Mouse (Mus musculus) stomach, embryonic 14.5 days (tissue): Measurements from ENCODE around the gene Plcb1. TPM values are rescaled to one million over a fixed set of nuclear protein-coding genes. Genes with fewer than 3 reads are reported as not detected.

Experiments used
- ATAC-seq: fragments of 200-750 bp; cut with Nextera tagmentation; 2 replicates; pipeline ENCODE4 v1.8.0; 2017; ENCODE audit warnings: low read depth, moderate TSS enrichment; ENCODE audit not compliant: insufficient number of reproducible peaks, insufficient read depth, low FRiP score
- H3K27ac ChIP-seq: fragments of 300-500 bp; sonication (generic); 2 replicates; pipeline ENCODE4 v1.5.1; 2014; ENCODE audit warnings: mild to moderate bottlenecking, low read length, moderate library complexity, mixed read lengths
- H3K27me3 ChIP-seq: fragments of 300-500 bp; sonication (generic); 2 replicates; pipeline ENCODE4 v1.6.1; 2014; ENCODE audit warnings: low read length, control low read depth, mixed read lengths; ENCODE audit not compliant: control insufficient read depth, insufficient read depth
- H3K36me3 ChIP-seq: fragments of 300-500 bp; sonication (generic); 2 replicates; pipeline ENCODE4 v1.6.1; 2014; ENCODE audit warnings: mild to moderate bottlenecking, control low read depth, low read length, moderate library complexity, mixed read lengths; ENCODE audit not compliant: control insufficient read depth, insufficient read depth
- H3K4me1 ChIP-seq: fragments of 300-500 bp; sonication (generic); 2 replicates; pipeline ENCODE4 v1.6.1; 2014; ENCODE audit warnings: low read length, control low read depth, mixed read lengths; ENCODE audit not compliant: control insufficient read depth, insufficient read depth
- H3K4me2 ChIP-seq: fragments of 300-500 bp; sonication (generic); replicated peaks from 2 replicates; pipeline ENCODE4 v1.6.1; 2014; ENCODE audit warnings: low read depth, low read length, control low read depth
- H3K4me3 ChIP-seq: fragments of 300-500 bp; sonication (generic); 2 replicates; pipeline ENCODE4 v1.5.1; 2014; ENCODE audit warnings: low read depth, low read length, control low read depth
- H3K9ac ChIP-seq: fragments of 300-500 bp; sonication (generic); replicated peaks from 2 replicates; pipeline ENCODE4 v1.6.1; 2014; ENCODE audit warnings: low read depth, mild to moderate bottlenecking, control low read depth, low read length, moderate library complexity, mixed read lengths
- H3K9me3 ChIP-seq: fragments of 300-500 bp; sonication (generic); 2 replicates; pipeline ENCODE4 v1.6.1; 2016; ENCODE audit warnings: low read depth, low read length, control low read depth; ENCODE audit not compliant: control insufficient read depth
- WGBS: fragments of 180-500 bp; shearing (Covaris S2); extraction: QIAGEN DNeasy Blood & Tissue Kit; methylation state at CpG from one replicate; pipeline ENCODE4 v1.1.7; 2014; 5-methylcytosine and 5-hydroxymethylcytosine counted together
- polyA plus RNA-seq: library from polyadenylated mRNA; unstranded; fragments of >200 nt; fragmentation: Nextera tagmentation; extraction: Ambion mirVana; gene quantifications from 2 replicates; pipeline ENCODE4 v1.2.1, GENCODE M21; 2014

The Plcb1 gene
- polyA plus RNA-seq, 1 experiment from 2014 or later, result 25.3 TPM

DNA sequence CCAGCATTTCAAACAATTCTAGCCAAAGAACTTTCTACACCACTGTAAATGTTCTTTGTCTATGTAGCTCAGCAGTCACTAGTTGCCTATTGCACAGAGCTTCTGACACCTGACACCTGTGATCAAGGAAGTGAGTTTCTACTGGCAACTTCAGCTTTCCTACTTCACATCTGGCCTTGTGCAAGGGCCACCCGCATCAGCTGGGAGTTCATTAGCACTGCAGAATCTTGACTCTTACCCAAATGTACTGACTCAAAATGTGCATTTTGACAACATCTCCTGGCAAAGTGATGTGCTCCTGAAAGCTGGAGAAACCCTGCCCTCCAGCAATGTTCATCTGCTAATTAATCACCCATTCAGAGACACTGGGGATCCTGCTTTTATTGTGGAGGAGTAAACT, 232.4 kb downstream of the Plcb1 start:
- no peak overlapping the region for H3K9ac ChIP-seq
- H3K9me3 ChIP-seq, result no peaks in the 10 kb centered on the region
- H3K4me3 ChIP-seq, result no peak overlapping the region
- H3K4me1 ChIP-seq, result peaks cover 7% of the 10 kb centered on the region; the same call in 1 of the 2 replicates
- ATAC-seq, result no peak
- WGBS, result 30% methylated on average over 1 of the region's 1 CpGs
- H3K27me3 ChIP-seq, result no peaks in the 10 kb centered on the region
- no peak overlapping the region for H3K27ac ChIP-seq
- H3K4me2 ChIP-seq, result no peak overlapping the region
- H3K36me3 ChIP-seq, result no peaks in the 10 kb centered on the region

DNA sequence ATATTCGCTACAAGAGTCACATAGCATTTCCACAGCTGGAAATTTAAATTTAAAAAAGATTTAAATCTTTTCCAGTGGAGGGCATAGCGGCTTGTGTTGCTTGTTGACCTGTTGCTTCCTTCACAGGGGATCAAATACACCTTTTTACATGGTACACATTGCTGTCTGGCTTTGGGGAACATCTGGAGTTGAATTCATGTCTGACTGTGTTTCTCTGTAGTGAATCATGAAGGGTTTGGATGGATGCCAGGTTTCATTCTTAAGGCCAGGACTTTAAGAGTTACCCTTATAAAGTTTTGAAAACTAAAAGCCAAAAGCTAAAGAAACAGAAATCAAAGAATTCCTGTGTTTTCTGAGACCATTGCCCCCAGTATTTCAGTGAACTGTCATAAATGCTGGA, 232.8 kb downstream of the Plcb1 start:
- Histone ChIP-seq H3K4me3 (no peak overlapping the region), H3K9me3 (no peaks in the 10 kb centered on the region), H3K9ac (no peak overlapping the region), H3K4me1 (peaks cover 7% of the 10 kb centered on the region; the same call in 1 of the 2 replicates), H3K27me3 (no peaks in the 10 kb centered on the region), H3K36me3 (no peaks in the 10 kb centered on the region), H3K27ac (no peak overlapping the region), H3K4me2 (no peak overlapping the region)
- no peak for ATAC-seq
- WGBS, result 63% methylated on average over 2 of the region's 2 CpGs

DNA sequence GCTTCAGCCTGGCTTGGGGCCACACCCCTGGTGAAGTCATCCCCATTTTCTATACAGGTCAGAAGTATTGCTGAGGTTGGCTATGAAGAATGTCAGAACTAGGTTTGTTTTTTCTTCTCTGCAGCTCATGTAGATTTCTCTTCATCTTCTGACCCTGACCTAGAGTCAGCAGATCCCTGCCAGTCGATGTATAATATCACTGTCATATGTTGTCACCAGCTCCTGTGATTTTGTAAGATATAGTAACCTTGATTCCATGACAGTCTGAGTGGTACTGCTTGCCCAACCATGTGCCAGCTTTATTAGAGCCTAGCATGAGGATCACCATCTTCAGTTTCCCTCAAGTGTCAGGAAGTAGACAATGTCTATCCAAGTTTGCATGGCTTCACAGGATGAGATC, 233.7 kb downstream of the Plcb1 start:
- Histone ChIP-seq H3K27ac (no peak overlapping the region), H3K9me3 (no peaks in the 10 kb centered on the region), H3K4me3 (no peak overlapping the region), H3K27me3 (no peaks in the 10 kb centered on the region), H3K36me3 (no peaks in the 10 kb centered on the region), H3K4me2 (no peak overlapping the region), H3K4me1 (peaks cover 7% of the 10 kb centered on the region; the same call in 1 of the 2 replicates), H3K9ac (no peak overlapping the region)
- WGBS, result 85% methylated on average over 1 of the region's 1 CpGs
- ATAC-seq, result no peak

DNA sequence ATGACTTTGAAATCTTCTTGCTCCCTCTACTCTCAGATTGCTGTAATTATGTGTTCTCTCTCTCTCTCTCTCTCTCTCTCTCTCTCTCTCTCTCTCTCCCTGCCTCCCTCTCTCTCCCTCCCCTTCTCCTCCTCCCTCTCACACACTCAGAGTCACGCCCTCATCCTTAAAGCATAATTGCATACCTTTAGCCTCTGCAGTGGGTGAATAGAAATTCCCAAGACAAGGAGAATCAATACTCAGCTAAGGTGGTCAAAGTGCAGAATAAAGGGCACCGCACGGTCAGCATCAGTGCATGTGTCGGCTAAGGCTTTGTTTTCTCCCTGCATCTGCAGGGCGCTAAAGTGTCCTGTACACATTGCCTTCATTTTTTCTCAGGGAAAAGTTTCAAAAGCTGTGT, 243.4 kb downstream of the Plcb1 start:
- H3K4me2 ChIP-seq, result no peak overlapping the region
- ATAC-seq, result peak; percentile 61
- no peak overlapping the region for H3K9ac ChIP-seq
- no peak overlapping the region for H3K4me3 ChIP-seq
- 0 out of 2 replicates have a peak, but pooled peaks cover 7% of the 10 kb centered on the region for H3K4me1 ChIP-seq
- 52% methylated on average over 5 of the region's 5 CpGs for WGBS
- H3K9me3 ChIP-seq, result no peaks in the 10 kb centered on the region
- peak overlapping the region; percentile 48; the same call in 1 of the 2 replicates for H3K27ac ChIP-seq
- H3K27me3 ChIP-seq, result no peaks in the 10 kb centered on the region
- H3K36me3 ChIP-seq, result no peaks in the 10 kb centered on the region

DNA sequence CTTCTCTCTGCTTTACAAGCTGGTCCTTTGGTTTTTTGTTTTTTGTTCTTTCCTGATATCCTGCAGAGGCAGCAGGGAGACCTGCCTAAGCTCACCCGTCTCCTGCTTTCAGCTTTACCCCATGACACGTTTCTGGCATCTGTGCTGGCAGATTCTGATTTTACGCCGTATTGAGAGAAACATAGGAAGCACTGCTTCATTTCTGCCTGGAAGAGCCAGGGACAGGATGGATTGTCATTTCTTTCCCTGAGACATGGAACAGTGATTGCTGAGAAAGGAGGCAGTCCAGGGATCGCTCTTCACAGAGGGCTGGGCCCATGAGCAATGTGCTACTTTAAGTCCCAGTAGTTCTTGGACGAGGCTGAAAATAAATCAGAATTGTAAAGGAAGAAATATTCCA, 243.8 kb downstream of the Plcb1 start:
- H3K4me3 ChIP-seq, result no peak overlapping the region
- WGBS, result 29% methylated on average over 6 of the region's 6 CpGs
- no peaks in the 10 kb centered on the region for H3K9me3 ChIP-seq
- no peak overlapping the region for H3K4me2 ChIP-seq
- peak overlapping the region; percentile 48; the same call in 1 of the 2 replicates for H3K27ac ChIP-seq
- peak; percentile 61; the same call in 1 of the 2 replicates for ATAC-seq
- H3K27me3 ChIP-seq, result no peaks in the 10 kb centered on the region
- H3K36me3 ChIP-seq, result no peaks in the 10 kb centered on the region
- 0 out of 2 replicates have a peak, but pooled peaks cover 7% of the 10 kb centered on the region for H3K4me1 ChIP-seq
- H3K9ac ChIP-seq, result no peak overlapping the region

DNA sequence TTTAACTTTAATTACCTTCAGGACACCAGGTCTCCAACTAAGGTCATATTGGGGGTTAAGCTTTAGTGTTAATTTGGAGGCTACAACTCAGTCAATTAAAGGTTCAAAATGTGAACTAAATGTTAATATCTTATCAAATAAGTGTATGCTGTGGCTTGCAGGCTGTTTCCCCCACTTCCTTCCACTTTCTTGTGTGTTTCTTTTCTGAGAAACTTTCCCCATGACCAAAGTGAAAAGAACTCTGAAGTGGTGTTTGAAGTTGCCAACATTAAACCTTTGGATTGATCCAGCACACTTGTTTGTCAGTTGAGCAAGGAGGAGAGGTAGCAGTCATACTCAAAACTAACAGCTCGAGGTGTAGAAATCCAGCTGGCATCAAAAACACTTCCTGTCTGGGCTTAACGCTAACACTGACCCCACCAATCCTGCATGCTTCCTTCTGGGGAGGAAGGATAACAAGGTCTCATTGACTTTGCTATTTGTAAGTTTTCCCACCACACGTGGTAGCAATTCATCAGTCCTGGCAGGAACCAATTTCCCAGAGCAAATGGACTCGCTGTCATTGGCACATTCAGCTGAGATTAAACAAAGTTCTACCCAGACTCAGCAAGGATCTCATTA, 249.9 kb downstream of the Plcb1 start:
- 10% methylated on average over 4 of the region's 4 CpGs for WGBS
- no peak overlapping the region for H3K4me3 ChIP-seq
- H3K4me1 ChIP-seq, result no peaks in the 10 kb centered on the region

DNA sequence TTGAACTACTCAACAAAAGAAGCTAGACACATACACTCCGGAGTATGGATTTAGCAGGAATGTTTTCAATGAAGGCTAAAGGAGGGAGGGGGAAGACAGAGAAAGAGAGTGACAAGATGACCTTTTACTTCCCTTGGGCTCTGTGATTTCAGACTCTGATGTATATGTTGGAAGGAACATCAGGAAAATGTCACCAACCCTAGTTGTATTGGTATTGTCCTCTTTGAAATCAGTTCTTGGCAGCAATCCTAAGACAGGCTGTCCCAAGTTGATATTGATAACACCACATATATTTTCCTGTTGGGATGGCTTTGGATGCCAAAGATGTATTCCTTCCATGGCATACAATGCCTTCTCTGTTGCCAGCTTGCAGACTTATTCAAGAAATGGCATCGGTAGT, 262.9 kb downstream of the Plcb1 start:
- no peaks in the 10 kb centered on the region for H3K36me3 ChIP-seq
- no peak overlapping the region for H3K4me3 ChIP-seq
- no peaks in the 10 kb centered on the region for H3K27me3 ChIP-seq
- no peak overlapping the region for H3K27ac ChIP-seq
- 77% methylated on average over 2 of the region's 2 CpGs for WGBS
- no peak overlapping the region for H3K9ac ChIP-seq
- H3K9me3 ChIP-seq, result no peaks in the 10 kb centered on the region
- ATAC-seq, result no peak
- no peak overlapping the region for H3K4me2 ChIP-seq
- no peaks in the 10 kb centered on the region for H3K4me1 ChIP-seq

More for the DNA sequence above, 249.9 kb downstream of the Plcb1 start:
- H3K27ac ChIP-seq, result no peak overlapping the region
- no peak for ATAC-seq
- no peaks in the 10 kb centered on the region for H3K9me3 ChIP-seq
- H3K27me3 ChIP-seq, result no peaks in the 10 kb centered on the region
- H3K4me2 ChIP-seq, result no peak overlapping the region
- H3K9ac ChIP-seq, result no peak overlapping the region
- H3K36me3 ChIP-seq, result no peaks in the 10 kb centered on the region

DNA sequence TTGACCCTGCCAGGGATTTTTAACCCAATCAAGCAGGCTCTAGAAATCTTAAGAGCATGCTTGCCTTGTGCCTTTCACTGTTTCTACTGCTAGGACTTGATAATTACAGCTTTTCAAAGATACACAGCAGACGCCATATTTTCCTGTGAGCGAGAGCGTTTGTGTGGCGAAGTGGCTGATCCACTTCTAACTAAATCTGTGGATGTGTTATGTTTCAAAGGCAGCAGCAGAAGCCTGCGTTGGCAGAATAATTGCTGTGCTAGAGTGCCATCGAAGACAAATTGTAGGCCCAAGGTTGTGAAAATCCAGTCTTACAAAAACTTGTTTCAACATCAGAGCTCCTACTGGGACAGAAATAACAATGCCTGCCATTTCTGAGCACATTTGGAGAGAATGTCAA, 263.4 kb downstream of the Plcb1 start:
- 65% methylated on average over 6 of the region's 6 CpGs for WGBS
- Histone ChIP-seq H3K9me3 (no peaks in the 10 kb centered on the region), H3K36me3 (no peaks in the 10 kb centered on the region), H3K4me1 (no peaks in the 10 kb centered on the region), H3K4me3 (no peak overlapping the region), H3K27me3 (no peaks in the 10 kb centered on the region), H3K27ac (no peak overlapping the region), H3K4me2 (no peak overlapping the region), H3K9ac (no peak overlapping the region)
- ATAC-seq, result no peak
